Mouse (Mus musculus) lung, postnatal 0 days (tissue): ENCODE data around the gene Syvn1.

Experiments
- CTCF ChIP-seq: IDR thresholded peaks from 2 replicates; pipeline ENCODE4 v1.5.1; 2016; ENCODE audit warnings: antibody characterized with exemption, mild to moderate bottlenecking
- EP300 ChIP-seq: IDR thresholded peaks from 2 replicates; pipeline ENCODE4 v1.6.1; 2016; ENCODE audit warnings: antibody characterized with exemption, mild to moderate bottlenecking, control low read depth

- TF ChIP-seq EP300 (no peak), CTCF (no peak)
These were observed 12.1 kb downstream of the Syvn1 start for GRCm38 (mm10) chr19:6058513-6058912.
